Mouse (Mus musculus): ENCODE measurements around the gene Rnf215. TPM values are rescaled to one million over a fixed set of nuclear protein-coding genes. Genes with fewer than 3 reads are reported as not detected.

The Rnf215 gene
- total RNA-seq (2014; rRNA removed) (93.8 and 112 TPM in 2 replicates), polyA plus RNA-seq (2015; fragmentation: Nextera tagmentation; extraction: Ambion mirVana) (49.2 and 52.9 TPM in 2 replicates)

DNA sequence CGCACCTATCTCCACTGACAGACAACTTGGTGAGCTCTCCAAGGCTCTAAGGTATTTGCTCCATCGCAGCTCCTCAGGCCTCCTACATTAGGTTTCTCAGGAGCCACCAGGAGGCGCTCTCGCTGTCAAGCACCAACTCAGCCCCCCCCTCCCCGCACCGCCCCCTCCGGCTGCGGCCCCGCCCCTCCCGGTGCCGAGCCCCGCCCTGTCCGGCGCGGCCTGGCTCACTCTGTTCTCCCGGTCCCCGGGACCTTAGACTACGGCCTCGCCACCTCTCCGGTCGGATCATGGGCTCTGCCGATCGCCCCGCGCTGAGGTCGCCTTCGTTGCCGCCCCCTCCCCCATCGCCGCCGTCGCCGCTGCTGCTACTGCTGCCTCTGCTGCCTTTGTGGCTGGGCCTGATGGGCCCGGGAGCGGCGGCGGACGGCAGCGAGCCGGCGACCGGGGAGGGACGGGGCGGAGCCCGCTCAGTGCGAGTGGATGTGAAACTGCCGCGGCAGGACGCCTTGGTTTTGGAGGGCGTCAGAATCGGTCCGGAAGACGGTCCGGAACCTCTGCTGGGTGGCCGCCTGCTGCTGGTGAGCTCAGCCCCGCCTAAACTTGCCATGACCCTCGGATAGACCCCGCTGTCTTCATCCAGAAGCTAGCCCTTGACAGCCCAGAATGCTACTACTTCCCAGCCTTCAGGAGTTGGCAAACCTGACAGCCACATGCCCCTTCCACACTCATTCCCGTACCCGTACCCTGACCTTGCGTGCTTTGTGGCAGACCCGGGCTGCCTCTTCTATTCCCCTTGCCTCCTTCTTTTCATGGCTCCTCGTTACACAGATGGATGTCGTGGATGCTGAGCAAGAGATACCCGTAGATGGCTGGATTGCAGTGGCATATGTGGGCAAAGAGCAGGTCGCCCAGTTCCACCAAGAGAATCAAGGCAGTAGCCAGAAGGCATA, at the start of gene Rnf215:
Rnf215 (plus strand) TSS at position 217 of the 950 bp plus-strand sequence.
- Histone ChIP-seq H3K27ac (ENCODE audit: low read depth, low read length) (peak within 1 kb of the TSS; percentile 97), H3K4me1 (ENCODE audit: insufficient read depth, low read length) (peaks cover 9% of the 10 kb centered on the region; the same call in 1 of the 2 replicates), H3K9me3 (ENCODE audit: low read length) (no peaks in the 10 kb centered on the region), H3K36me3 (ENCODE audit: insufficient read depth, low read length) (peaks cover 22% of the 10 kb centered on the region), H3K4me3 (ENCODE audit: low read depth, low read length) (peak within 1 kb of the TSS; percentile 90), H3K9ac (replicated peaks; ENCODE audit: low read length, poor library complexity, severe bottlenecking) (peak within 1 kb of the TSS; percentile 99), H3K4me2 (ENCODE audit: low read depth, low read length, poor library complexity, severe bottlenecking) (peak within 1 kb of the TSS; percentile 74), H3K27me3 (ENCODE audit: insufficient read depth, low read length) (no peaks in the 10 kb centered on the region)
- 1% methylated on average over 50 of the region's 66 CpGs for WGBS
- peak; percentile 95 for DNase-seq (ENCODE audit: low spot score)
- TF ChIP-seq CTCF (IDR thresholded peaks at IDR 0.05): peak; percentile 75
- ATAC-seq (ENCODE audit: low FRiP score): peak; percentile 82

DNA sequence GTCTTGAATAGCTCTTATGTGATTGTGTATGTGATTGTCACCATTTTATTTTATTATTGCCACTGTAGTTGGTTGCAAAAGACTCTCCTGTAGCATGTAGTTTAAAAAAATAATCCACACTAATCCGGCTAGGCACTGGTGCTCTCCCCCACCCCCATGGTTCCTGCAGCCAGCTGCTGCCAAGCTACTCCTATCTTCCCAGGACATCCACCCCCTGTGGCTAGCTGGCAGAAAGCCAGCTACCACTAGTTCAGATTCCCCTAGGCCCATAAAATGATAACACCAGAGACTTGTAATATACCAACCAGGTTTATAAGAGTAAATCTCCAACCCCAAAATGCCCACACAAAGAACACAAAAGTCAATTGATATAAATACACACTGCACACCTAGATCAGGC, 48.8 kb upstream of the Rnf215 start:
- Histone ChIP-seq H3K27me3 (ENCODE audit: insufficient read depth, low read length) (no peaks in the 10 kb centered on the region), H3K27ac (ENCODE audit: low read depth, low read length) (no peak overlapping the region), H3K4me2 (ENCODE audit: low read depth, low read length, poor library complexity, severe bottlenecking) (no peak overlapping the region), H3K4me1 (ENCODE audit: insufficient read depth, low read length) (no peaks in the 10 kb centered on the region), H3K9ac (replicated peaks; ENCODE audit: low read length, poor library complexity, severe bottlenecking) (no peak overlapping the region), H3K9me3 (ENCODE audit: low read length) (no peaks in the 10 kb centered on the region), H3K36me3 (ENCODE audit: insufficient read depth, low read length) (0 out of 2 replicates have a peak, but pooled peaks cover 4% of the 10 kb centered on the region), H3K4me3 (ENCODE audit: low read depth, low read length) (no peak overlapping the region)
- ATAC-seq (ENCODE audit: low FRiP score) (no peak), DNase-seq (ENCODE audit: low spot score) (no peak)
- no peak for TF ChIP-seq CTCF (IDR thresholded peaks at IDR 0.05)
- WGBS: 32% methylated on average over 1 of the region's 1 CpGs

DNA sequence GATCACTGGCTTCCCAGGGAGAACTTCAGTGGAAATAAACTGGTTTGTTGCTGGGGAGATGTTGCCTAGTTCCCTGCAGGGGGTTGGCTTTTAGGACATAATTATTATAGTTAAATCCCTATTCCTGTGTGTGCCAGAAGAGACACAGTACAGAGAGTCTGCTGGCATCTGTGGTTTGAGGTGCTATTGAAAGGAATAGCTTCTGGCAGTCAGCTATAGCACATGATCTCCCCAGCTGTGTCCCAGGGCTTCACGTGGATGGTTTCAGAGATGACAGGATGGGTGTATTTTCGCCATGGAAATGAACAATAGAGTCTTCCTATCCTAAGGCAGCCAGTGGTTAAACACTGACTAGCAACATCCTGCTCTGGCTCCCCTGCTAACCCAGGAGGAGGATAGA, 47.7 kb upstream of the Rnf215 start:
- DNase-seq (ENCODE audit: low spot score) (peak; percentile 42), ATAC-seq (ENCODE audit: low FRiP score) (no peak)
- H3K4me2 ChIP-seq (ENCODE audit: low read depth, low read length, poor library complexity, severe bottlenecking): no peak overlapping the region
- H3K27me3 ChIP-seq (ENCODE audit: insufficient read depth, low read length): no peaks in the 10 kb centered on the region
- H3K4me3 ChIP-seq (ENCODE audit: low read depth, low read length): no peak overlapping the region
- 0 out of 2 replicates have a peak, but pooled peaks cover 7% of the 10 kb centered on the region for H3K36me3 ChIP-seq (ENCODE audit: insufficient read depth, low read length)
- WGBS: 38% methylated on average over 2 of the region's 2 CpGs
- TF ChIP-seq CTCF (IDR thresholded peaks at IDR 0.05): no peak
- no peaks in the 10 kb centered on the region for H3K9me3 ChIP-seq (ENCODE audit: low read length)
- H3K4me1 ChIP-seq (ENCODE audit: insufficient read depth, low read length): no peaks in the 10 kb centered on the region
- H3K27ac ChIP-seq (ENCODE audit: low read depth, low read length): no peak overlapping the region
- H3K9ac ChIP-seq (replicated peaks; ENCODE audit: low read length, poor library complexity, severe bottlenecking): no peak overlapping the region

- Histone ChIP-seq H3K4me1 (ENCODE audit: insufficient read depth, low read length) (peaks cover 3% of the 10 kb centered on the region; the same call in 1 of the 2 replicates), H3K9ac (replicated peaks; ENCODE audit: low read length, poor library complexity, severe bottlenecking) (no peak overlapping the region), H3K9me3 (ENCODE audit: low read length) (no peaks in the 10 kb centered on the region), H3K4me3 (ENCODE audit: low read depth, low read length) (peak overlapping the region; percentile 56), H3K27me3 (ENCODE audit: insufficient read depth, low read length) (no peaks in the 10 kb centered on the region), H3K4me2 (ENCODE audit: low read depth, low read length, poor library complexity, severe bottlenecking) (peak overlapping the region; percentile 82), H3K36me3 (ENCODE audit: insufficient read depth, low read length) (0 out of 2 replicates have a peak, but pooled peaks cover 7% of the 10 kb centered on the region), H3K27ac (ENCODE audit: low read depth, low read length) (no peak overlapping the region)
- DNase-seq (ENCODE audit: low spot score) (peak; percentile 26), ATAC-seq (ENCODE audit: low FRiP score) (no peak)
- WGBS: 88% methylated on average over 18 of the region's 18 CpGs
- TF ChIP-seq CTCF (IDR thresholded peaks at IDR 0.05): no peak
These were observed 41.3 kb upstream of the Rnf215 start for GRCm38 (mm10) chr11:4093459-4094377.

GRCm38 (mm10) chr11:4094378-4095170, 40.4 kb upstream of the Rnf215 start:
- Histone ChIP-seq H3K4me1 (ENCODE audit: insufficient read depth, low read length) (peaks cover 3% of the 10 kb centered on the region; the same call in 1 of the 2 replicates), H3K36me3 (ENCODE audit: insufficient read depth, low read length) (0 out of 2 replicates have a peak, but pooled peaks cover 7% of the 10 kb centered on the region), H3K27ac (ENCODE audit: low read depth, low read length) (peak overlapping the region; percentile 72), H3K9ac (replicated peaks; ENCODE audit: low read length, poor library complexity, severe bottlenecking) (peak overlapping the region; percentile 64), H3K4me2 (ENCODE audit: low read depth, low read length, poor library complexity, severe bottlenecking) (peak overlapping the region; percentile 82), H3K9me3 (ENCODE audit: low read length) (no peaks in the 10 kb centered on the region), H3K27me3 (ENCODE audit: insufficient read depth, low read length) (no peaks in the 10 kb centered on the region), H3K4me3 (ENCODE audit: low read depth, low read length) (peak overlapping the region; percentile 56)
- no peak for ATAC-seq (ENCODE audit: low FRiP score)
- peak; percentile 79 for TF ChIP-seq CTCF (IDR thresholded peaks at IDR 0.05)
- 3% methylated on average over 23 of the region's 24 CpGs for WGBS
- DNase-seq (ENCODE audit: low spot score): peak; percentile 64
